Mouse (Mus musculus): ENCODE measurements around the gene Tom1.

Tom1 gene

DNA sequence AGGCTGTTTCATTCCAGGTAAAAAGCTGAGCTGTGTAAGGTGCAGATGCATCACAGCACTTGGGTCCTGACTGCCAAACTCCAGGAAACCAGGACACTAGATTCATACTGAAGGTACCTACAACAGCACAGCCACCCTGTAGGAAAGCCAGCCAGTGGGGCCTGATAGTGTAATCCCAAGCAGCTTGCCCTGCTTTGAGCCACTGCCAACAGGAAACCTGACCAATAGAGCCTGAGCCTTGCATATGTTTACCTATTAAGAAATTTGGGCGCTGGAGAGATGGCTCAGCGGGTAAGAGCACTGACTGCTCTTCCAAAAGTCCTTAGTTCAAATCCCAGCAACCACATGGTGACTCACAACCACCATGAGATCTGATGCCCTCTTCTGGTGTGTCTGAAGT is 8.7 kb downstream of the Tom1 start:
- no peak for DNase-seq (ENCODE audit: low read depth, low spot score)

DNA sequence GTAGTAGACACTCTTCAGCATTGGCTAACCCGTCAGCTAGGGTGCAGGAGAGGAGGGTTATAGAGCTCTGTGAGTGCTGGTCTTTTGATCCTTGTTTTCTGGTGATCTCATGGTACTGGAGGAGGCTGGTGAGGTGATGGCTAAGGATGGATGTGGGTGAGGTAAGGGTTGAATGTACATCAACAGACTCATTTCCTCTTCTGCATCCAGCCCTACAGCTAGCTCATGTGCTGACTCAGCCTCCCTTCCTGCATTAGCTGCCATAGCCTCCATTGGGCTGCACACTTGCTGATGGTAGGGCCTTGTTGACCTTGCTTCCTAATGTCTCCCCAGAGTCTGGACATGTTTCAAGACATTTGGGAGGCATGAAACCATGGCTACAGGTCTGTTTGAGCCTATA is 9.5 kb downstream of the Tom1 start:
- no peak for DNase-seq (ENCODE audit: low read depth, low spot score)

DNA sequence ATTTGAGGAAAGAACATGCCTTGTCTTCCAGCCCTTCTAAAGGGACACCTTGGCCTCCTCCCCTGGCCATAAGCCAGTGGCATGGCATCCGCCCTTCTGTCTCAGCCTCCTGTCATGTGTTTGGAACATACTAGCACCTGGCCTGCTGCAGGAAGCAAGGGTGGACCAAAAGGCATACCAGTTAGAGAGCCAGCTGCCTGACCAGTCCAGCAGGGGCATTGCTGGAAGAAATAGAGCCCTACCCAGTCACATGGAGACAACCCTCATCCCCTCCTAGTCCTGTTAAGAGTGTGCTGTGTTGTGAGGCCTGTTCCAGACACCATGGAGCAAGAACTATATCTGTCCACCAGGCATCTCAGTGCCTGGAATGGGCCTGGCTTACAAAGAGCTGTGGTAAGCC is 12.8 kb downstream of the Tom1 start:
- DNase-seq (ENCODE audit: low read depth, low spot score): no peak

DNA sequence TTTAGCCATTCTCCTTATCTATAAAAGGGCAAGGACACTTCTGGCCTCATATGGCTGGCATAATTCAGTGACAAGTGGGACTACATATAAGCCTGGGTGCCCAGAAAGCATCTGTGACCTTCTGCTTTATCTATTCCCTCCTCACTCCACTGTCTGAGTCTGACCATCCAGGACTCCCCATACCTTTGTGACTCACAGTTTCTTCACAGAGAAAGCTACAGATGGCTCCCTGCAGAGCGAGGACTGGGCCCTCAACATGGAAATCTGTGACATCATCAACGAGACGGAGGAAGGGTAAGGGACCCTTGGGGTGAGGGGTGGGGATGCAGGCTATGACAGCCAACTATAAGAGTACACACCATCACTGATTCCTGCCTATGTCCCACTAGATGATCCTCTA is 14.3 kb downstream of the Tom1 start:
- no peak for DNase-seq (ENCODE audit: low read depth, low spot score)

DNA sequence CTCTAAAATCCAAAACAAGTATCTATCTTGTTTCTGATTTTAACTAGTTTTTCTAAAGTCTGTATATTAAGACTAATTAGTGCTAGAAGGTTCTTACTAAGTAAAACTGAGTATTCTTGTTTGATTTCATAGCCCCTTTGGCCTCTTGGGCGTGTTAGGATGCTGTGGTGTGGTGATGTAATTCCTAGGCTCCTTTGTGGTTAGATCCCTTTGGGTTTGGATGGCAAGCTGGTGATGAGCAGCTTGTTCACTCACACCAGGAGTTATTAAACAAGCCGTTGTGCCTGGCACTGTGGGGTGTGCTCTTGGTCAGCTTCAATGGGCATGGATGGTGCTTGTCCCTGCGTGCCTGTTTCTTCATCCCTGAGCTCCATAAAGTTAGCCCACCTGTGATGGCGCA is 19.8 kb downstream of the Tom1 start:
- DNase-seq (ENCODE audit: low read depth, low spot score): no peak

DNA sequence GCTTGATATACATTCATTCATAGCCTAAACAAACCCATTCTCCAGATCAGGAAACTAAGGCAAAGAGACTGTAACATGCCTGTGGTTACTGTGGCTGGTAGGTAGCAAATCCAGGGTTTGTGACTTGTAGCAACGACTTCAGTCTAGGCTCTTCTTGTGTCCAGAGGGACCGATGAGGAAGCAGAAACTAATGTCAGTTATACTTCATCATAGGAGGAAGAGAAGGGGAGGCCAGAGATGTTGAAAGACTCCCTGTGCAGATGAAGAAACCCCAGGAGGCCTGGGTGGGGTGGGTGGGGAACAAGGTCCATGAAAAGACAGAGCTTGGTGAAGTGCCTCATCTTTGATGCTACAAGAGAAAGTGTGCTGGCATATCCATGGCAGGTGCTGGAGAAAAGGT is 22.2 kb downstream of the Tom1 start:
- no peak for DNase-seq (ENCODE audit: low read depth, low spot score)

DNA sequence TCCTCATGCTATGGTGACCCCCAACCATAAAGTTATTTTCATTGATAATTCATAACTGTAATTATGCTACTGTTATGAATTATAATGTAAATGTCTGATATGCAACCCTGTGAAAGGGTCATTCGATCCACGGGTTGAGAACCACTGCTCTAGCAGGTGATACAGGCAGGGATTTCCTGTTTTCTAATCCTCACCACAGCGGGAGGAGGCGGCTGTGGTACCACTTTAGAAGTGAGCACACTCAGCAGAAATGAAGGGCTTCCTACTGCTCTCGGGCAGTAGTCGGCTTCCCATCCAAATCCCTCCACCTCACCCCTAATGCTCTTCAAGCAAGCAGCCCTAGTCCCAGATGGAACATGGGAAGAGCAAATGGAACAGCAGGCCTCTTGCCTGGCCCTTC is 26.5 kb downstream of the Tom1 start:
- no peak for DNase-seq (ENCODE audit: low read depth, low spot score)

DNA sequence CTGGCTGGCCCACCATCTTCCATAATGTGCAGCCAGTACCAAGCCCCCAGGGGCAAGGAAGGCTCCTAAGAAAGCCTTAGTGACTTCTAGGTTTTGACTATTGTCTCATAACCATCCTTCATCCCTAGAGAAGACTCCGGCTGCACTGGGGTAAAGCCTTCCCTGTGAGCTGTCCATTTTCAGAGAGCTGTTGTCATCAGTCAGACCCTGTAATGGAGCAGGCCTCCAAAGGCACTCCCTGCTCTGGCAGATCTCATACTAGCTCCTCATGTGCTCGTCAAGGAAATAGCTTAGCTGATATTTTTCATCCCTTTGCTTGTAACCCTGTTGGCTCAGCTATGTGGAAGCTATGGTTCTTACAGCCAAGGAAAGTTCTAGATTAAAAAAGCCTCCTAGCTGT is 27.3 kb downstream of the Tom1 start:
- no peak for DNase-seq (ENCODE audit: low read depth, low spot score)

DNA sequence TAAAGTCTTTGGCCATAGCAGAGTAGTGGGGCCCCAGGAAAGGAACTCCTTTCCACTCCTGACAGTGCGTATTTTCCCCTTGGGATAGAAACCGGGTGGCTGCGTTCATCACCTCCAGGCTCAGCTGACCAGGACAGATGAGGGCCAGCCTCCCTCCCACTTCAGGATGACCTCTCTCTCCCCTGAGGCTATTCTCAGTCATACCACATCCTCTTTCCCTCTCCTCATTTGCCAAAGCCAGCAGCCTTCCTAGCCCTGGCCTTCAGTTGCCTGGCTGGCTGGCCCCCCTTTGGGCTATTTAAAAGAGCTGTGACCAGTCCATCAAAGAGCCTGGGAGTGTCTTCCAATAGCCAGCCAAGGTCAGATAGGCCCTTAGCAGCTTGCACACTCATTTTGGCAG is 29.8 kb downstream of the Tom1 start:
- no peak for DNase-seq (ENCODE audit: low read depth, low spot score)

DNA sequence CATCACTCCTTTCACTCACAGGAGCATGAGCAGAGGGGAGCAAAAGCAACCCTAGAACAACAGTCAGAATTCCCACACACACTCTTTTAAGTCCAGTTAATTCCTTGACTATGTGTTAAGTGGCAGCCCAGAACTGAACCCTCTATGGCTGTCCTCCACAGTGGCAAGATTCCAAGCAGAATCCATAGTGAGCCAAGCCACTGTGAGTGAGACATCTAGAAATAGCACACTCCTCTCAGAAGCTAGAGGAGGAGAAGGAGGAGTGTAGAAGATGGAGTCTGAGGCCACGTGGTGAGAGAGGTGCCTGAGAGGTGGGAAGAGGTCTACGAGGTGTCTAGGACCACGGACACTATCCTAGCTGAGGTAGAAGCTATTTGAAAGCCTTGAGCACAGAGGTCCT is 31.3 kb downstream of the Tom1 start:
- DNase-seq (ENCODE audit: low read depth, low spot score): no peak

DNA sequence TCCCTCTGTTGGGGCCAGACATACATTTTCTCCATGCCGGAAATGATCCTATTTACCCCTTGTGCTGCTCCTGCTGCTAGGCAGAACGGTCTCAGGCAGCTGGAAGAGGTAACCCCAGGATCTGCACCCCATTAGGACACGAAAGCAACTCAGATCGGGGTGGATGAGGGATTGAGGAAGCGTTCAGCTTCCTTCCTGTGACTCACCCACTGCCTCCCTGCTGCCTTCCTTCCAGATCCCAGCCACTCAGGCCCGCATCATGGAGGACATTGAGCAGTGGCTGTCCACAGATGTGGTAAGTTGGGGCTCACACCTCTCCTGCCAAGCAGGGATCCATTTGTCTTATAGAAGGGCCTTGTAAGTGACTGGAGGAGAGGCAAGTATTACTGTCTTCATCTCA is 33.8 kb downstream of the Tom1 start:
- DNase-seq (ENCODE audit: low read depth, low spot score): no peak

DNA sequence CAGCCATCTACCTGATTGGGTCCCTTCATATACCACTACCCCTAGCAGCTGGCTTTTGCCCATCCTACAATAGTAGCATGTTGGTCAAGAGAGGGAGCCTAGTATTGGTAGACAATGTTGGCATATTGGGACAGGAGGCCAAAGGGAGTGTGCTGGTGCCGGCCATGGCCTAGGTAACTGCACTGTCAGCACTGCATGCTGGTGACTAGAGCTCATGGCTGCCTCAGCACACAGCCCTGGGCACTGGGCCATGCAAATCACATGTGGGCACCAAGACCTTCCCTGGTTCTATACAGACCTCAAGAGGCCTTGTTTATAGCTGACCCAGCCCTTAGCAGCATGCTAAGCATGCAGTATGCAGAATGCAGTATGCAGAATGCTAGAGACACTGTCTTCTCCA is 36.8 kb downstream of the Tom1 start:
- DNase-seq (ENCODE audit: low read depth, low spot score): no peak

DNA sequence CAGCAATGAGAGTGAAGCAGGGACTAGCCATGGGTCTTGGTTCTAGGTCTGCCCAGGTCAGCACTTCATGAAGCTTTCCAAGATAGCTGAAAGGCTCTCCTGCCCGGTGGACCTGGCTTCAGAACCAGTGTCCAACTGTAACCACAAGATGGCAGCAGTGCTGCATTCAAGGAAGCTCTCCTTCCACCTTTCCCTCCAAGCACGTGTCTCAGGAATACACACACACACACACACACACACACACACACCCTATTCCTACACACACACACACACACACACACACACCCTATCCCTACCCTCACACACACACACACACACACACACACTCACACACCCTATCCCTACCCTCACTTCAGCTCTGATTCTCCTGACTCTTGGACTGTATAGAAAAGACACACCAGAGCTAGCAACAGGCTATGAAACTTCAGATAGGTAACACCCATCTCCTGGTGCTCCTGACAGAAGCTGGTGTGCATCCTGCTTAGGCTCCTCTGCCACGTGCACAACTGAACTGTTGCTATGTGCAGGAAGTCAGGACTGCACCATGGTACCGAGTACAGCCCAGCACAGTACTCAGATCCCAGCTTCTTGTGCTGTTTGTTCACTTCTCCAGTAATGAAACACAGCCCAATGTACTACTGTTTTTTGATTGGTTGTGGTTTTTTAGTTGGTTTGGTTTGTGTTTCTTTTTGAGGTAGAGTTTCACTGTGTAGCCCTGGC is 38.3 kb downstream of the Tom1 start:
- peak; percentile 91 for DNase-seq (ENCODE audit: low read depth, low spot score)

DNA sequence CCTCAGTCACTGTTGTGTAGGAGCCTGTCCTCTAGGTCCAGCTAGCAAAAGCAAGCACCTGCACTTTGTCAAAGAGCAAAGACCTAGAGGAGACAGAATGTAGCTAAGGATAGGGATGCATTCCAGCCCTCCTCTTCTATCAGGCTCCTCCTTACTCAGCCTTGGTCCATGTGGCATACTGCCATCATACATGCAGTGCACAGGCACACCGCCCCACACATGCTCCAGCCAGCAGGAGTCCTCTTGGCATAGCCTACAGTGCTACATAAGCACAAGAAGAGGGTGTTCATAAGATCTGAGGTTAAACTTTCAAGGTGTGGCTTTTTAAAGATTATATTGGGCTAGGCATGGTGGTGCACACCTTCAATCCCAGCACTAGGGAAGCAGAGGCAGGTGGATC is 41.4 kb downstream of the Tom1 start:
- no peak for DNase-seq (ENCODE audit: low read depth, low spot score)

DNA sequence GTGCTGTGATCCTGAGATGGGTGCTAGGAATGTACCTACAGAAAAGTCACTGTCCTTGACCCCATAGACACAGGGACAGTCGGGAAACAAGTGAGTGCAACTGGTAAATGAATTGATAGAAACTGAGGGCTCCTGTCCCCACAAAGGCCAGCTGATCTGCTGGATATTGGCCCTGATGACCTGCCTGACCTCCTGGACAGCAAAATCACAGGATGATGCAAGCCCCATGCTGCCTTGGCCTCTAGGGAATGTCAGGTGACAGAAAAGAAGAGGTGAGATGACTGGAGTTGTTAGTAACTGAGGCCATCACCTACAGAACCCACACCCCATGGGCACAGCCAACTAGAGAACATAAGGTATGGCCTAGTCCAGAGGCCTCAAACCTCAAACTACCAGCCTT is 44.7 kb downstream of the Tom1 start:
- DNase-seq (ENCODE audit: low read depth, low spot score): no peak

DNA sequence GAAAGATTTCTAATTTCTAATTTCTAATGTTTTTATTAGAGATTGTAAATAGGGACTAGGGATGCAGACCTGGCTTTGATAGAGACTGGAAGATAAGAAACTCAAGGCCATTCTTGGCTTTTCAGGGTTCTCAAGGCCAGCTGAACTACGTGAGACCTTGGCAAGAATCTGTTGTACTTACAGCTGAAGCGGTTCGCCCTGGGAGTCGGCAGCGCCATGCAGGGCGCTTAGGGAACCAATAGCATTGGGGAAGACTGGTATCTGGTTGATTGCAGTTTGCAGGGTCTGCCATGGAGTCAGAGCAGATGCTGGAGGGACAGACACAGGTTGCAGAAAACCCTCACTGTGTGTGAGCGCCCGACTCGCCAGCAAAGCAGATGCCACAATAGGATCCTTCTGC is 45.3 kb downstream of the Tom1 start:
- DNase-seq (ENCODE audit: low read depth, low spot score): no peak

DNA sequence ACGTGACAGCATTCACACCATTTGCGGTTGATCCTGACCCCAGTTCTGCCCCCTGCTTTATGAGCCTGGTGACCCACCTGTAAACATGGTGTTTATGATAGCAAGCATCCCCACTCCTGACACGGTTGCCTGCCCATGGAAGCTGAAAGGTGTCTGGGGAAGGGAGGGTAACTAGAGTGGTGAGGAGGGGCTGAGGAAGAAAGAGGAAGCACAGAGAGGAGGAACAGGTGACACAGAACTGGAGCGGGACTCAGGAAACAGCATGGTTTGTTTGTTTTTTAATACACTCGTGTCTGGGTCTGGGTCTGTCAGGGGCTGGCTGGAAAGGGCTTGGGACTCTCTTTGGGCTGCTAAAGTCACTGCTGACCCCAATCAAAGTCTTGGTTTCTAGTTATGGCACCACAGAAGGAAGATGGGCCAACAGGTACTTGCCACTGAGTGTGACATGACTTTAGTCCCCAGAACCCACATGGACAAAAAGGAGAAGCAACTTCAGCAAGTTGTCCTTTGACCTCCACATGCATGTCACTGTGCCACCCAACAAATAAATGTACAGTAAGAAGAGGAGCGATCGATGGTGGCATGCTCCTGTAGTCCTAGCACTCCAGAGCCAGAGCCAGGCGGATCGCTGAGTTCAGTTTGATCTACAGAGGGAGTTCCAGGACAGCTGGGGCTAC is 48.0 kb downstream of the Tom1 start:
- no peak for DNase-seq (ENCODE audit: low read depth, low spot score)

DNA sequence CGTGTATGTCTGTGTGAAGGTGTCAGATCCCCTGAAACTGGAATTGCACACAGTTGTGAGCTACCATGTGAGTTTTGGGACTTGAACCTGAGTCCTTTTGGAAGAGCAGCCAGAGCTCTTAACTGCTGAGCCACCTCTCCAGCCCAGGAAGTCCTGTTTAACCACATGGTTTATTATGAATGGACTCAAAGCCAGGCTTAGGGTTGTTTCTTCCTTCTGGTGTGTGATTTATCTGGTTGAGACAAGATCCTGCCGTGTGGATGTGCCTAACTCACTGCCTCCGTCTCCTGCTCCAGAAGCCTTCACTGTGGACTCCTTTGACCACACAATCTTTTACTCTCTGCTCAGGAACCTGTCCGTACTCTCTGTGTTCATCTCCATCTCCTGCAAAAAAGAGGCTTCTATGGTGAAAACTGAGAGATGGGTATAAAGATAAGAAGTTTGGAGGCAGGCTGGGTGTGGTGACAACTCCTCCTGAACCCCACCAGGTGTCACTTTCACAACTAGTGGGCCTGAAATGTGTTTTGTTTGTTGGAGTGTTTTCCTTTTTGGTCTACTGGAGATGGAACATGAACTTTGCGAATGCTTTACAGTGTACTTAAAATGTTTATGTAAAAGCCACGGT is 48.8 kb downstream of the Tom1 start:
- DNase-seq (ENCODE audit: low read depth, low spot score): no peak

DNA sequence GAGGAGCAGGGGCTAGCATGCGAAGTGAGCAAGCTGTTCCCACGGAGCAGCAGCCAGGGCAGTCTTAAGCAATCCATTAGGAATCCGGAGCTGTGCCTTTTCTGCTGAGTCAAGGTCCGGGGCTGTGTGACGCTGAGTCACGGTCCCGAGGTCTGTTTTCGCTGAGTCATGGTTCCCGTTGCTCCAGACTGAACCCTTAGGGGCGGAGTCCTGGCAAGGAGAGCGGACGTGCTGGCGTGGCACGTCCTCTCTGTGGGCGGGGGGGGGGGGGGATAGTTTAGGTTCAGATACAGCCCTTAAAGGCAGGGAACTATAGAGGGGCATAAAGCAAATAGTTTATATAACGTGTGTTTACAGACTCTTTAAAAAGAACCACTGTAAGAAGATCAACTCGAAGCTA is 50.3 kb downstream of the Tom1 start:
- DNase-seq (ENCODE audit: low read depth, low spot score): peak; percentile 100

DNA sequence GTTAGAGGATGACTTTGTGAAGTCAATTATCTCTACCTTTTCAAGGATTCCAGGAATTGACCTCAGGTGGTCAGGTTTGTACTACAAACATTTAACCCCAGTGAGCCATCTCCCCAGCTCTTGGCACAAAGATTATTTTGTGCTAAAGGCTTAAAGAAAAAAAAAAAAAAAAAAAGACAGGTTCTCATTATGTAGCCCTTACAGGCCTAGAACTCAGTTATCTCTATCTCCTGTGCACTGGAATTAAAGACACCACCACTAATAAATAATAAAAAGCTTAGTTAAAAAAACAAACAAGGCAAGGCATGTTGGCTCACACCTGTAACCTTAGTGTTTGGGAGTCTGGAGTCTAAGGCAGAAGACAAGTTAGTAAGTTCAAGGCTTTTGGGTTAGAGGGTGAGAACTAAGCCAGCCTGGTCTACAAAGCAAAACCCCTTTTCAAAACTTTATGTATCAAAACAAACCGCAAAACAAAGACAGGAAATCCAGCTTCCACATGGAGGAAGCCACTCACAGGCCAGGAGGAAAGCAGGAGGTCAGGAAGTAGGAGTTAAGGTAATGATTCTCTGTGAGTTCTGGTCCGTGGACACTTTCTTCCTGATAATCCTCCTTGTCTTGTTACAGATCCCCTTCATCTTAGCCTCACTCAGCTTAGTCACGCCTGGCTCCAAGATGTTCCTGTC is 51.0 kb downstream of the Tom1 start:
- no peak for DNase-seq (ENCODE audit: low read depth, low spot score)

DNA sequence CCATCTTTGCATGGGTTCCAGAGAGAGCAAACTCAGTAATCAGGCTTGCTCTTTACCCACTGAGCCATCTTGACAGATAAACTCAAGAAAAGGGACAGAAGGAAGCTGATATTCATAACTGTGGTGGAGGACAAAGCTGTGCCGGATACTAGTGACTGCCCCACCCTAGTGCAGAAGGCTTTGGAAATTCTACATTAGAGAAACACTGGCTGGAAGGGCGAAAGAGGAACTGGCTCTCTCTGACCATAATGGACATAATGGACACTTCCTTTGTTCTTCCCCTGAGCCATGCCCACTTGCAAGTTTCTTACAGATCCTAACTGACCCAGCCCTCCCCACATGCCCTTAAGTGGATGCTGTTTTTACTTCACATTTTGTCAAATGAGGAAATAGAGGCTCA is 52.5 kb downstream of the Tom1 start:
- DNase-seq (ENCODE audit: low read depth, low spot score): no peak

DNA sequence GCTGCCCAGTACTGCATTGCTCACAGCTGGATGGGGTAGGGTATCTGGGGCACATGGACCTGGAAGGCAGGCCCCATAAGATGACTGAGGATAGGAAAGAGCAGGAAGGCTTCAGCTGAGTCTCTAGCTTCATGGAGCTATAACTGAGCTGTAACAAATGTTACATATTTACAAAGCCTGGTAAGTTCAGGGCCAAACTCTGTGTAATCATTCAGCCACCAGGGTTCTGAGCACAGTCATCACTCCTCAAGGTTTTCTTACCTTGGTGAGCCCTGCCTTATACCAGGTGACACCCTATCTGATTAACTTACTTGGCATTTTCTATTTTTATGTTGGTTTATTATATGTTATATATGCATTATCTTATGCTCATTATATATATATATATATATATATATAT is 53.6 kb downstream of the Tom1 start:
- DNase-seq (ENCODE audit: low read depth, low spot score): no peak

Data from ES-CJ7 (cell line).